ENCODE assay signal across 16 mouse cellular contexts in the genomic region with DNA sequence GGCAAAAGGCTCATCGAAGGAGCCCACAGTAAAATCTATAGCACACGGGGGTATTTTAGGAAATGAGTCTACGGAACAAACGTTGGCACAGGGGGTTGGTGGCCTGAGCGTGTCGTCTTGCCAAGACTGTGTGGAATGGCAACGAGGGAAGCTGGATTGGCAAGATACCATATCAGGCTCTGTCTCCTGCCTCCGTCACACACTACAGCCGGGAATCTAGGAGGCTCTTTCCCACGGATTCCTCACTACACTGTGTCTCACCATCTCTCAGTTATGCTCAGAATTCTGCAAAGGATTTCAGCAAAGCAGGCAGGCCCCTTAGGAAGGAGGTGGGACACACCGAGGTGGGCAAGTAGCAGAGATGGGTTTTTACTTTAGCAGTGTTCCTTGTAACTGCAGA.
"Had no signal": no experiment of that assay in that cellular context is flagged by ENCODE, and none has a peak within 500 bp of the region (broad histone marks: within the 10 kb centered on the region; RNA-seq: fewer than 3 reads in every experiment).

No protein-coding gene starts in this region.

- H3K36me3 ChIP-seq: limb, embryonic 12.5 days; liver, embryonic 13.5 days; lung, embryonic 15.5 days; neural tube, embryonic 13.5 days had no signal

- ATAC-seq: liver, postnatal 0 days; midbrain, embryonic 16.5 days had no signal

- H3K9me3 ChIP-seq: limb, embryonic 12.5 days; liver, embryonic 13.5 days; lung, embryonic 15.5 days; megakaryocyte, embryonic 14.5 days; neural tube, embryonic 13.5 days had no signal

- DNase-seq: kidney, postnatal 25 days; layer of hippocampus, adult 9-11 months; liver; liver, embryonic 13.5 days; liver, postnatal 0 days; lung, postnatal 14 days; retina, postnatal 1 day; right cerebral cortex, postnatal 14 days; thymus, postnatal 36 days had no signal

- H3K27ac ChIP-seq: limb, embryonic 12.5 days; liver, embryonic 13.5 days; lung, embryonic 15.5 days; macrophage; neural tube, embryonic 13.5 days had no signal

- H3K4me2 ChIP-seq: limb, embryonic 12.5 days; liver, embryonic 13.5 days; lung, embryonic 15.5 days; midbrain, embryonic 11.5 days; neural tube, embryonic 13.5 days had no signal

- H3K9ac ChIP-seq: limb, embryonic 12.5 days; liver, embryonic 13.5 days; liver, postnatal 0 days; lung, embryonic 15.5 days; neural tube, embryonic 13.5 days had no signal

- H3K4me3 ChIP-seq: limb, embryonic 12.5 days; liver, embryonic 13.5 days; lung, embryonic 15.5 days; megakaryocyte, embryonic 14.5 days; neural tube, embryonic 13.5 days had no signal
